Comparison of ENCODE assay signal across 8 mouse cellular contexts in the genomic region with DNA sequence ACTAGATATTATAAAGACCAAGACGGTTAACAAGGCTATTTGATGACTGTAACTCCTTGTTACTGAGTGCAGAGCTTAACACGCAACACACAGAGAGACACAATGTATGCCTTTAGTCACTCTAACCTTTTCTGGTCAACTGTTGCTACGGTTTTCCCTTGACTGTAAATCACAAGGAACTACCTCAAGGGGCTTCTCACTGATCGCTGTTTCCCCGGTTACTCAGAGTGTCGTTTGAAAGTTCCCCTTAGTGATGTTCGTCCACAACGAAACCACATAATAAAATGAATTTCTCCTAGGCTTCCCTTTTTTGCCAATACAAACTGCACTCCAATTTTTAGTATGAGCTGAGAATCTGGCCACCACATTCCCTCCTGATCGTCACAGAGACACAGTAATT.
DNase-seq lines count a peak whose midpoint lies in the region; ATAC-seq lines count a peak whose summit lies in the region.

No protein-coding gene starts in this region.

- no peak for ATAC-seq in limb, embryonic 12.5 days (ENCODE audit: insufficient number of reproducible peaks, insufficient read depth, low FRiP score, low TSS enrichment, low read depth)
- ATAC-seq in embryonic facial prominence, embryonic 11.5 days (replicated peaks; ENCODE audit: insufficient number of reproducible peaks, low FRiP score, low TSS enrichment, low read depth), result no peak
- no peak for ATAC-seq in hindbrain, embryonic 14.5 days (ENCODE audit: low FRiP score)
- ATAC-seq in neural tube, embryonic 12.5 days (ENCODE audit: low FRiP score, low read depth), result no peak
- no peak for ATAC-seq in kidney, embryonic 15.5 days (replicated peaks; ENCODE audit: low FRiP score)

- H3K27me3 ChIP-seq in limb, embryonic 12.5 days, result peaks cover 32% of the 10 kb centered on the region
- H3K27me3 ChIP-seq in limb, embryonic 10.5 days (ENCODE audit: low read depth, poor library complexity, severe bottlenecking), result peaks cover 69% of the 10 kb centered on the region
- no peaks in the 10 kb centered on the region for H3K27me3 ChIP-seq in embryonic facial prominence, embryonic 11.5 days (ENCODE audit: control insufficient read depth, insufficient read depth, low read length)
- peaks cover 18% of the 10 kb centered on the region; the same call in 1 of the 2 replicates for H3K27me3 ChIP-seq in hindbrain, embryonic 14.5 days (ENCODE audit: control insufficient read depth, insufficient read depth, low read length)
- no peaks in the 10 kb centered on the region for H3K27me3 ChIP-seq in neural tube, embryonic 12.5 days (replicated peaks)
- peaks cover 21% of the 10 kb centered on the region for H3K27me3 ChIP-seq in kidney, embryonic 15.5 days

- H3K27ac ChIP-seq in limb, embryonic 12.5 days, result no peak overlapping the region
- no peak overlapping the region for H3K27ac ChIP-seq in limb, embryonic 10.5 days
- H3K27ac ChIP-seq in embryonic facial prominence, embryonic 11.5 days (replicated peaks; ENCODE audit: low read depth, low read length), result no peak overlapping the region
- 0 out of 2 replicates have a peak overlapping the region, but pooled peaks have one; percentile 16 for H3K27ac ChIP-seq in hindbrain, embryonic 14.5 days
- H3K27ac ChIP-seq in neural tube, embryonic 12.5 days, result no peak overlapping the region
- no peak overlapping the region for H3K27ac ChIP-seq in kidney, embryonic 15.5 days

- H3K4me3 ChIP-seq in limb, embryonic 12.5 days (replicated peaks), result no peak overlapping the region
- H3K4me3 ChIP-seq in limb, embryonic 10.5 days, result no peak overlapping the region
- H3K4me3 ChIP-seq in embryonic facial prominence, embryonic 11.5 days (ENCODE audit: low read depth, low read length), result no peak overlapping the region
- H3K4me3 ChIP-seq in hindbrain, embryonic 14.5 days (replicated peaks; ENCODE audit: low read length), result peak overlapping the region; percentile 17; the same call in 1 of the 2 replicates
- no peak overlapping the region for H3K4me3 ChIP-seq in neural tube, embryonic 12.5 days
- H3K4me3 ChIP-seq in kidney, embryonic 15.5 days (replicated peaks), result no peak overlapping the region

- WGBS in limb, embryonic 12.5 days, result 25% methylated on average over 9 of the region's 9 CpGs
- 32% methylated on average over 9 of the region's 9 CpGs for WGBS in limb, embryonic 10.5 days
- WGBS in embryonic facial prominence, embryonic 11.5 days, result 58% methylated on average over 9 of the region's 9 CpGs
- 31% methylated on average over 9 of the region's 9 CpGs for WGBS in hindbrain, embryonic 14.5 days
- WGBS in neural tube, embryonic 12.5 days, result 9% methylated on average over 9 of the region's 9 CpGs
- WGBS in kidney, embryonic 15.5 days, result 37% methylated on average over 9 of the region's 9 CpGs

- H3K4me1 ChIP-seq in limb, embryonic 12.5 days (replicated peaks), result peaks cover 35% of the 10 kb centered on the region
- H3K4me1 ChIP-seq in limb, embryonic 10.5 days, result peaks cover 47% of the 10 kb centered on the region
- H3K4me1 ChIP-seq in embryonic facial prominence, embryonic 11.5 days (ENCODE audit: control insufficient read depth, insufficient read depth, low read length), result peaks cover 2% of the 10 kb centered on the region
- H3K4me1 ChIP-seq in hindbrain, embryonic 14.5 days (replicated peaks; ENCODE audit: control insufficient read depth, insufficient read depth, low read length), result peaks cover 11% of the 10 kb centered on the region
- peaks cover 55% of the 10 kb centered on the region for H3K4me1 ChIP-seq in neural tube, embryonic 12.5 days
- peaks cover 45% of the 10 kb centered on the region for H3K4me1 ChIP-seq in kidney, embryonic 15.5 days

- no peak for DNase-seq in limb, embryonic 10.5 days (ENCODE audit: low spot score)
- no peak for DNase-seq in embryonic facial prominence, embryonic 11.5 days (ENCODE audit: low spot score)
- no peak for DNase-seq in hindbrain, embryonic 14.5 days (ENCODE audit: low spot score)
- no peak for DNase-seq in retina, embryonic 14.5 days (ENCODE audit: low spot score)
- no peak for DNase-seq in spleen, adult 18-20 months

- H3K9ac ChIP-seq in limb, embryonic 12.5 days (replicated peaks), result no peak overlapping the region
- no peak overlapping the region; the same call in 1 of the 2 replicates for H3K9ac ChIP-seq in embryonic facial prominence, embryonic 11.5 days (replicated peaks; ENCODE audit: low read length)
- H3K9ac ChIP-seq in hindbrain, embryonic 14.5 days, result peak overlapping the region; percentile 41
- no peak overlapping the region for H3K9ac ChIP-seq in neural tube, embryonic 12.5 days
- no peak overlapping the region for H3K9ac ChIP-seq in kidney, embryonic 15.5 days

- H3K4me2 ChIP-seq in limb, embryonic 12.5 days, result peak overlapping the region; percentile 47
- peak overlapping the region; percentile 25; the same call in 1 of the 2 replicates for H3K4me2 ChIP-seq in embryonic facial prominence, embryonic 11.5 days (ENCODE audit: low read depth, low read length)
- peak overlapping the region; percentile 26 for H3K4me2 ChIP-seq in hindbrain, embryonic 14.5 days (replicated peaks)
- peak overlapping the region; percentile 51 for H3K4me2 ChIP-seq in neural tube, embryonic 12.5 days (replicated peaks)
- no peak overlapping the region for H3K4me2 ChIP-seq in kidney, embryonic 15.5 days

- H3K9me3 ChIP-seq in limb, embryonic 12.5 days, result no peaks in the 10 kb centered on the region
- no peaks in the 10 kb centered on the region for H3K9me3 ChIP-seq in limb, embryonic 10.5 days (replicated peaks)
- H3K9me3 ChIP-seq in embryonic facial prominence, embryonic 11.5 days (replicated peaks; ENCODE audit: control insufficient read depth, low read length), result no peaks in the 10 kb centered on the region
- no peaks in the 10 kb centered on the region for H3K9me3 ChIP-seq in hindbrain, embryonic 14.5 days (ENCODE audit: control insufficient read depth, low read length)
- no peaks in the 10 kb centered on the region for H3K9me3 ChIP-seq in neural tube, embryonic 12.5 days
- no peaks in the 10 kb centered on the region for H3K9me3 ChIP-seq in kidney, embryonic 15.5 days (replicated peaks)

- no peaks in the 10 kb centered on the region for H3K36me3 ChIP-seq in limb, embryonic 12.5 days
- no peaks in the 10 kb centered on the region for H3K36me3 ChIP-seq in limb, embryonic 10.5 days
- no peaks in the 10 kb centered on the region for H3K36me3 ChIP-seq in embryonic facial prominence, embryonic 11.5 days (replicated peaks; ENCODE audit: control insufficient read depth, insufficient read depth, low read depth, low read length)
- no peaks in the 10 kb centered on the region for H3K36me3 ChIP-seq in hindbrain, embryonic 14.5 days (replicated peaks; ENCODE audit: control insufficient read depth, insufficient read depth)
- no peaks in the 10 kb centered on the region for H3K36me3 ChIP-seq in neural tube, embryonic 12.5 days
- no peaks in the 10 kb centered on the region for H3K36me3 ChIP-seq in kidney, embryonic 15.5 days
